Mouse (Mus musculus): ENCODE data around the gene Acadm. TPM values are rescaled to one million over a fixed set of nuclear protein-coding genes. Genes with fewer than 3 reads are reported as not detected.

Acadm gene
- total RNA-seq, 2 experiments from 2014 or later, result 40.7 to 48.4 TPM

GRCm38 (mm10) chr3:153943003-153943640 is 1.3 kb downstream of the Acadm start:
- no peak for DNase-seq (ENCODE audit: extremely low spot score in 1 of 2, low spot score in 1 of 2)

GRCm38 (mm10) chr3:153941613-153942012 is 2.8 kb downstream of the Acadm start:
- no peak for DNase-seq (ENCODE audit: extremely low spot score in 1 of 2, low spot score in 1 of 2)

- no peak for DNase-seq (ENCODE audit: extremely low spot score in 1 of 2, low spot score in 1 of 2)
Observed at GRCm38 (mm10) chr3:153940486-153940885, 3.9 kb downstream of the Acadm start.

- no peak for DNase-seq (ENCODE audit: extremely low spot score in 1 of 2, low spot score in 1 of 2)
Observed at GRCm38 (mm10) chr3:153940021-153940420, 4.4 kb downstream of the Acadm start.

- DNase-seq (ENCODE audit: extremely low spot score in 1 of 2, low spot score in 1 of 2), result no peak
Observed at GRCm38 (mm10) chr3:153937116-153937810, 7.2 kb downstream of the Acadm start.

- DNase-seq (ENCODE audit: extremely low spot score in 1 of 2, low spot score in 1 of 2), result no peak
Observed at GRCm38 (mm10) chr3:153935878-153936277, 8.6 kb downstream of the Acadm start.

GRCm38 (mm10) chr3:153932461-153932860 is 12.0 kb downstream of the Acadm start:
- no peak for DNase-seq (ENCODE audit: extremely low spot score in 1 of 2, low spot score in 1 of 2)

- no peak for DNase-seq (ENCODE audit: extremely low spot score in 1 of 2, low spot score in 1 of 2)
Observed at GRCm38 (mm10) chr3:153929526-153929925, 14.9 kb downstream of the Acadm start.

- DNase-seq (ENCODE audit: extremely low spot score in 1 of 2, low spot score in 1 of 2), result no peak
Observed at GRCm38 (mm10) chr3:153926333-153926732, 18.1 kb downstream of the Acadm start.

GRCm38 (mm10) chr3:153921147-153921910 is 23.1 kb downstream of the Acadm start:
- no peak for DNase-seq (ENCODE audit: extremely low spot score in 1 of 2, low spot score in 1 of 2)

GRCm38 (mm10) chr3:153917200-153917599 is 27.2 kb downstream of the Acadm start:
- no peak for DNase-seq (ENCODE audit: extremely low spot score in 1 of 2, low spot score in 1 of 2)

- DNase-seq (ENCODE audit: extremely low spot score in 1 of 2, low spot score in 1 of 2), result no peak
Observed at GRCm38 (mm10) chr3:153913510-153914243, 30.8 kb downstream of the Acadm start.

GRCm38 (mm10) chr3:153912546-153913509 is 31.6 kb downstream of the Acadm start, which contains the start of gene Rabggtb:
Rabggtb (minus strand) TSS chr3:153913009.
- peak; percentile 88 to 91 for DNase-seq (ENCODE audit: extremely low spot score in 1 of 2, low spot score in 1 of 2)

- DNase-seq (ENCODE audit: extremely low spot score in 1 of 2, low spot score in 1 of 2), result no peak
Observed at GRCm38 (mm10) chr3:153911882-153912440, 32.5 kb downstream of the Acadm start.

GRCm38 (mm10) chr3:153911197-153911881 is 33.1 kb downstream of the Acadm start:
- no peak for DNase-seq (ENCODE audit: extremely low spot score in 1 of 2, low spot score in 1 of 2)

GRCm38 (mm10) chr3:153910489-153910888 is 33.9 kb downstream of the Acadm start:
- DNase-seq (ENCODE audit: extremely low spot score in 1 of 2, low spot score in 1 of 2), result no peak

- no peak for DNase-seq (ENCODE audit: extremely low spot score in 1 of 2, low spot score in 1 of 2)
Observed at GRCm38 (mm10) chr3:153908919-153909318, 35.5 kb downstream of the Acadm start.

GRCm38 (mm10) chr3:153906136-153906871 is 38.1 kb downstream of the Acadm start, which contains the start of gene Msh4:
Msh4 (minus strand) TSS chr3:153906138.
- DNase-seq (ENCODE audit: extremely low spot score in 1 of 2, low spot score in 1 of 2), result no peak

All from layer of hippocampus, postnatal 25 days (tissue).